In the genomic region with DNA sequence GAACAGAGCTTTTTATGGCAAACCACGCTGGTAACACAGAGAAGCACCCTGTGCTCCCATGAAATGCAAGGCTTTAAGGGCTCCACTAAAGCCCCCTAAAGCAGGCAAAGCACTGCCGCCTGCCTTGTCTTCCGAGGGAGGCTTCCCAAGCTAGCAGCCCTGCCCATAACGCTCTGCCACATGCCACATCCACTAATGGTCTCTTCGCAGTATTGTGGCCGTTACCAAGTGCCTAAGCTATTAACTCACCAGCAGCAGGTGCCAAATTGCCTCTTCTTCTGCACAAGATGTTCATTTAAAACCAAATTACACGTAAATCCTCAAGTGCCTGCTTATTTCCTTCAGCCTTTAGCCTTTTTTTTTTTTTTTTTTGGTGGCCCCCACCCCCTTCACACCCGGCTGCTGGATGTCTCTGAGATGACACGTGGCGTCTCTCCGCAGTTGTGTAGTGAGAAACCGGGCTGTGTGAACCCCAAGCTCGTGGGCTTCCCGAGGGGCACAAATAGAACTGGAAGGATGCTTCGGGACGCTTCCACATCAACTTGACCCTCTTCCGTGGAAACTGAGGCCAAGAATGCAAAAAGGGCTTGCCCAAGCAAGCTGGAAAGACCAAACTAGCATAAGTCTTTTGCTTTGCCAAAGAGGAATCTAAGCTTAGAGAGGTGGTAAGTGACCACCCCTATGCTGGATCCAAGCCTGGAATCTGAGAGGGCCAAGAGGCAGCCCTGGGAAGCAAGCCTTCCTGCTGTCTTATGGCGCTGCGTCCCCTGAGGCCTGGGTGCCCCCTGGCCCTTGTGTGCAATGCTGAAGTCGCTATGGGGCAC, we compare ENCODE assay signal across 9 mouse cellular contexts.
A peak's percentile ranks its signal among the peaks of the same experiment; 100 is the strongest.
DNase-seq lines count a peak whose midpoint lies in the region; ATAC-seq and TF ChIP-seq lines count a peak whose summit lies in the region.
"Had no signal": no experiment of that assay in that cellular context is flagged by ENCODE, and none has a peak within 500 bp of the region (broad histone marks: within the 10 kb centered on the region; RNA-seq: fewer than 3 reads in every experiment).

No protein-coding gene starts in this region.

- peak; percentile 15 for DNase-seq in gastrocnemius, postnatal 14 days
- no peak for DNase-seq in gastrocnemius, postnatal 36 days
- peak; percentile 84 for DNase-seq in forebrain, embryonic 14.5 days (ENCODE audit: low spot score)
- no peak for DNase-seq in liver, embryonic 14.5 days (ENCODE audit: low read depth in 3 of 3, low spot score in 3 of 3)
- DNase-seq in frontal cortex, postnatal 25 days (ENCODE audit: low spot score in 2 of 2) = no peak
- DNase-seq in ovary, adult 18-20 months (ENCODE audit: low spot score) = no peak

- ATAC-seq in forebrain, embryonic 14.5 days = peak; percentile 63
- ATAC-seq in liver, embryonic 14.5 days (ENCODE audit: insufficient read depth) = no peak
- ATAC-seq in monocyte, adult 5-6 weeks (replicated peaks; ENCODE audit: insufficient number of reproducible peaks, low FRiP score, low TSS enrichment, poor library complexity, severe bottlenecking) = no peak

- peaks cover 81% of the 10 kb centered on the region for H3K27me3 ChIP-seq in E14TG2a.4 (ENCODE audit: insufficient read depth, low read length)
- no peaks in the 10 kb centered on the region for H3K27me3 ChIP-seq in forebrain, embryonic 14.5 days (replicated peaks; ENCODE audit: control insufficient read depth, insufficient read depth, low read length)
- no peaks in the 10 kb centered on the region for H3K27me3 ChIP-seq in liver, embryonic 14.5 days (ENCODE audit: control insufficient read depth, insufficient read depth, low read length)

- H3K4me3 ChIP-seq in E14TG2a.4 (replicated peaks; ENCODE audit: low read length) = peak overlapping the region; percentile 74
- peak overlapping the region; percentile 45 for H3K4me3 ChIP-seq in forebrain, embryonic 14.5 days (ENCODE audit: low read depth, low read length)
- H3K4me3 ChIP-seq in liver, embryonic 14.5 days (ENCODE audit: insufficient read depth in 1 of 2, low read depth in 2 of 2, low read length in 2 of 2) = no peak overlapping the region; a peak in 1 of 4 replicates

- no peaks in the 10 kb centered on the region for H3K9me3 ChIP-seq in E14TG2a.4 (ENCODE audit: low read length)
- H3K9me3 ChIP-seq in forebrain, embryonic 14.5 days (replicated peaks; ENCODE audit: control insufficient read depth, low read length) = no peaks in the 10 kb centered on the region
- H3K9me3 ChIP-seq in liver, embryonic 14.5 days (ENCODE audit: control insufficient read depth, low read length) = no peaks in the 10 kb centered on the region
- H3K9me3 ChIP-seq: G1E had no signal

- no peaks in the 10 kb centered on the region for H3K36me3 ChIP-seq in E14TG2a.4 (ENCODE audit: insufficient read depth, low read length)
- no peaks in the 10 kb centered on the region for H3K36me3 ChIP-seq in forebrain, embryonic 14.5 days (ENCODE audit: control insufficient read depth, insufficient read depth, low read length)
- H3K36me3 ChIP-seq in liver, embryonic 14.5 days (replicated peaks; ENCODE audit: control insufficient read depth, insufficient read depth, low read depth) = no peaks in the 10 kb centered on the region
- H3K36me3 ChIP-seq: G1E had no signal

- no peak for TF ChIP-seq EP300 in liver, embryonic 14.5 days (IDR thresholded peaks at IDR 0.05; ENCODE audit: low read depth)

- intact Hi-C loops in gastrocnemius, postnatal 14 days (cut with DNase I; ENCODE audit: low total_unique reads) = loop anchor here (10.0 kb wide), 1 partner anchor 185 kb away; no protein-coding TSS in a partner anchor
- intact Hi-C loops in gastrocnemius, postnatal 36 days (cut with DNase I) = loop anchor here (2.0 to 5.0 kb wide), 2 partner anchors 48 to 117 kb away; a partner anchor contains a TSS

- peak overlapping the region; percentile 77 for H3K4me2 ChIP-seq in forebrain, embryonic 14.5 days (ENCODE audit: low read length)
- H3K4me2 ChIP-seq in liver, embryonic 14.5 days (ENCODE audit: low read depth) = peak overlapping the region; percentile 90

- 11% methylated on average over 20 of the region's 20 CpGs for WGBS in forebrain, embryonic 14.5 days
- 67% methylated on average over 20 of the region's 20 CpGs for WGBS in liver, embryonic 14.5 days (ENCODE audit: insufficient replicate concordance)

- TF ChIP-seq CTCF in E14TG2a.4 (conservative IDR thresholded peaks at IDR 0.05; ENCODE audit: low read length) = no peak
- no peak for TF ChIP-seq CTCF in liver, embryonic 14.5 days (IDR thresholded peaks at IDR 0.05; ENCODE audit: low read depth)

- peak overlapping the region; percentile 71 for H3K9ac ChIP-seq in forebrain, embryonic 14.5 days (ENCODE audit: low read length)
- H3K9ac ChIP-seq in liver, embryonic 14.5 days (replicated peaks) = peak overlapping the region; percentile 87; the same call in 1 of the 2 replicates

- H3K27ac ChIP-seq in forebrain, embryonic 14.5 days (ENCODE audit: low read depth, low read length) = peak overlapping the region; percentile 90
- no peak overlapping the region for H3K27ac ChIP-seq in liver, embryonic 14.5 days

- H3K4me1 ChIP-seq in E14TG2a.4 (replicated peaks; ENCODE audit: low read depth, low read length) = peaks cover 17% of the 10 kb centered on the region
- H3K4me1 ChIP-seq in forebrain, embryonic 14.5 days (ENCODE audit: control insufficient read depth, insufficient read depth, low read length) = peaks cover 19% of the 10 kb centered on the region
- peaks cover 42 to 52% of the 10 kb centered on the region in 2 experiments for H3K4me1 ChIP-seq in liver, embryonic 14.5 days (replicated peaks; ENCODE audit: control insufficient read depth in 2 of 2, insufficient read depth in 2 of 2, low read length in 1 of 2)

Comparison
In these comparisons a context has a peak if more than half of its experiments do, and no peak if none do; other contexts are left out.
1. DNase-seq: peak in gastrocnemius, postnatal 14 days (single experiment) and forebrain, embryonic 14.5 days (single experiment); none in gastrocnemius, postnatal 36 days (0 of 2), liver, embryonic 14.5 days (0 of 3), frontal cortex, postnatal 25 days (0 of 2) and ovary, adult 18-20 months (single experiment).
2. H3K4me3 ChIP-seq: peak in E14TG2a.4 (single experiment) and forebrain, embryonic 14.5 days (single experiment); none in liver, embryonic 14.5 days (0 of 2).